Mouse (Mus musculus): ENCODE data around the gene Trafd1. TPM values are rescaled to one million over a fixed set of nuclear protein-coding genes. Genes with fewer than 3 reads are reported as not detected.
"Not testable (repeated sequence)": the region's sequence is repeated elsewhere in the genome, so short reads cannot be mapped to it uniquely, and the experiment has no call there.

Trafd1 gene
- total RNA-seq, 2 experiments from 2014 or later = 45.9 to 48.0 TPM

DNA sequence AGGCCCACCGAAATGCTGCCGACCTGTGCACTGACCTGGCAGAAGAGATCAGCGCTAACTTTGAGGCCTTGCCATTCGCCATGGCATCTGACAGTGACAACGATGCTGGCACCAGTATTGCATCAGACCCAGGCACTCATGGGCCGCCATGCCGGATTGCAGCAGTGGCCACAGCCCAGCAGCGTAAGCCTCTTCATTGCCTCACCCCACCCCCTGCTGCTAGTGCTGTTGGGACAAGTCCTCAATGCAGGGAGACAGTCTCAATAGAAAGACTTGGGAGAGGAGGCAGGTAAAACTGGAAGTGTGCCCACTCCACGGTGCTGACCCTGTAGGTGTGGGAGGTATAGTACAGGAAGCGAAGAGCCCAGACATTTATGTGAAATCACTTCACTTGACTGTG, 53.7 kb downstream of the Trafd1 start:
- no peak for DNase-seq (ENCODE audit: low spot score)

DNA sequence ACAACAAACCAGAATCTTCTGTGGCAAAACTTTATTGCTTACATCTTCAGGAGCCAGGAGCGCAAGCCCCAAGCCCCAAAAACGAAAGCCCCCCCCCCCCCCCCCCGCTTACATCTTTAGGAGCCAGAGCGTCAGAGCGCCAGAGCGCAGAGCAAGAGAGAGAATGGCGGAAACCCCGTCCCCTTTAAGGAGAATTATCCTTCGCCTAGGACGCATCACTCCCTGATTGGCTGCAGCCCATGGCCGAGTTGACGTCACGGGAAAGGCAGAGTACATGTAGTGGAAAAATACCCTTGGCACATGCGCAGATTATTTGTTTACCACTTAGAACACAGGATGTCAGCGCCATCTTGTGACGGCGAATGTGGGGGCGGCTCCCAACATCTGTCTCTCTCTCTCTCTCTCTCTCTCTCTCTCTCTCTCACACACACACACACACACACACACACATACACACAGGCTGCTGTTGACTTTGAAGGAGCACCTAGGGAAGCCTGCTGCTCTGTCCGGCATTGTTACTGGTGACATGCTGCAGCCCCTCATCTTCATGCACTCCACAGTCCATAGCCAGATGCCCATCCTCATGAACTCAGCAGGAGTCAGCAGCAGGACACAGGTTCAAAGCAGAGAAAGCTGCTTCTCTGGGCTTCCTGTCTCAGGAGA, 55.1 kb downstream of the Trafd1 start:
- not testable (repeated sequence) for DNase-seq (ENCODE audit: low spot score)

DNA sequence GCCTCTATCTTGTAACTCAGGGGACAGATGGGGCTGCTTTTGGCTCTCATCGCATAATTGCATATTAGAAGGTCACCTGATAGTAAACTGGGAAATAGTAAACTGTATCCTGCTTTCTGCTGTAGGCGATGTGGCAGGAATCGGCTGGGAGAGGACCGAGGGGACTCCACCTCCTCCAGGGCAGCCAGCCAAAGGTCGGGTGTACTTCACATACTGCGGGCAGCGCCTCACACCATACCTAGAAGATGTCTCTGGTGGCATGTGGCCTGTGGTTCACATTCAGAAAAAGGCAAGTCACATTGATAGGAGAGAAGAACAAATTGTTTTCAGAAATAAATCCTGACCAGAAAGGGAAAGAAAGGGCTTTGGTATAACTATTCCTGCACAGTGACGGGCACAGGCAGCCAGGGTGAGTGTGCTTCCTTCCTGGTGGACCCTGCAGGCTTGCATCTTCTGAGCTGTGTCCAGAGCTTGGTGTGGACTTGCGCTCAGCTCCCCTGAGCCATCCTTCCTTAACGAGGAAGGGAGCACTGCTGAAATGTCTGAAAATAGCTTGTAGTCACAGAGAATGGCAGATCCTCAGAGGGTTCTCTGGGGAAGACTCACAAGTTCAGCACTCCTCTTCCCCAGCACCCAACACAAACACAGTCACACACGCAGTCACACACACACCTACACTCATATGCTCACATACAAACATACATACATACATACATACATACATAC, 55.9 kb downstream of the Trafd1 start:
- peak; percentile 25 for DNase-seq (ENCODE audit: low spot score)

DNA sequence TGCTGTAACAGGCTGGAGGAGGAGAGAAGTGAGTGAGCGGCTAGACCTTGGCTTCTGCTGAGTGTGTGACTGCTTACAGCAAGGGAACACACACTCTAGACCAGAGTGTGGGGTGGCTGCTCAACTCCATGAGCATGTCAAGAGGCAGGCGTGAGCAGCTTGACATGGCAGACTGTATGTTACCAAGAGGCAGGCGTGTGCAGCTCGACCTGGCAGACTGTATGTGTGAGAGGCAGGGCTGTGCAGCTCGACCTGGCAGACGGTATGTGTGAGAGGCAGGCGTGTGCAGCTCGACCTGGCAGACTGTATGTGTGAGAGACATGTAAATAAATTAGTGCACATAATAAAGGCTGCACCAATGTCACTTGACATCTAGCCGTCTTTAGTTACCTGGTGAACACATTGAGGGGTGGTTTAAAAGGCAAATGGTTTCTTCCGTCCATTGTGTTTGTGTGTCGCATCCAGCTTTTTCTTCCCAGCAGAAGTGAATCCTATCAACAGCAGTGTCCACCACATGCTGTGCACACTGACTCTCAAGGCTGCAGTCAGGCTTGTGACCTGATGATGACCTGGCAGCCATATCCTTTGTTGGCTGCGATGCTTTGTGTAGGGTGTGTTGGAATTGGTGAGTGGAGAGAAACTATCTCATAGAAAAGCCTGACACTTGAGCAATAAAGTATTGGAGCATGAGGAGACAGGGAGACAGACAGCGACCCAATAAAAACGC, 59.2 kb downstream of the Trafd1 start:
- DNase-seq (ENCODE audit: low spot score) = no peak

Other genes with a start within 250 kb of the Trafd1 start
- gene Ptpn11, start 194.2 kb downstream of the Trafd1 start, total RNA-seq (2021) = 10 to 100 TPM; 58.2 to 78.2 TPM
- 100 to 1,000 TPM; 465 to 471 TPM for gene Rpl6, start 181.2 kb downstream of the Trafd1 start, total RNA-seq (2021)
- gene Hectd4, start 165.4 kb downstream of the Trafd1 start, total RNA-seq (2021) = 10 to 100 TPM; 11.3 to 11.8 TPM
- 10 to 100 TPM; 25.9 to 29.7 TPM for gene Naa25, start 12.3 kb upstream of the Trafd1 start, total RNA-seq (2021)
- gene Tmem116, start 66.3 kb upstream of the Trafd1 start, total RNA-seq (2021) = 1 to 10 TPM; 7.4 to 7.5 TPM
- gene Erp29, start 66.9 kb upstream of the Trafd1 start, total RNA-seq (2021) = 10 to 100 TPM; 28.6 to 38.1 TPM
- gene Adam1b, start 117.8 kb upstream of the Trafd1 start, total RNA-seq (2021) = not detected
- 1 to 10 TPM; 1.7 to 2.0 TPM for gene Adam1a, start 159.8 kb upstream of the Trafd1 start, total RNA-seq (2021)
- not detected for gene Gm42878, start 159.8 kb upstream of the Trafd1 start, total RNA-seq (2021)
- gene Mapkapk5, start 160.3 kb upstream of the Trafd1 start, total RNA-seq (2021) = 100 to 1,000 TPM; 133 to 140 TPM
- 100 to 1,000 TPM; 172 to 203 TPM for gene Aldh2, start 208.2 kb upstream of the Trafd1 start, total RNA-seq (2021)
- 10 to 100 TPM; 26.0 to 27.8 TPM for gene Acad12, start 233.3 kb upstream of the Trafd1 start, total RNA-seq (2021)

Measured in gastrocnemius, adult 18-20 months (tissue).